Mouse (Mus musculus) right cerebral cortex, postnatal 10 days (tissue): ENCODE measurements around the gene Eif4g2.
A peak's percentile ranks its signal among the peaks of the same experiment; 100 is the strongest.

ENCODE experiments used
- DNase-seq, 2 experiments: peaks; one replicate each; pipeline ENCODE4 v3.0.0; 2021; ENCODE audit warnings: low spot score in 2 of 2

The Eif4g2 gene

DNA sequence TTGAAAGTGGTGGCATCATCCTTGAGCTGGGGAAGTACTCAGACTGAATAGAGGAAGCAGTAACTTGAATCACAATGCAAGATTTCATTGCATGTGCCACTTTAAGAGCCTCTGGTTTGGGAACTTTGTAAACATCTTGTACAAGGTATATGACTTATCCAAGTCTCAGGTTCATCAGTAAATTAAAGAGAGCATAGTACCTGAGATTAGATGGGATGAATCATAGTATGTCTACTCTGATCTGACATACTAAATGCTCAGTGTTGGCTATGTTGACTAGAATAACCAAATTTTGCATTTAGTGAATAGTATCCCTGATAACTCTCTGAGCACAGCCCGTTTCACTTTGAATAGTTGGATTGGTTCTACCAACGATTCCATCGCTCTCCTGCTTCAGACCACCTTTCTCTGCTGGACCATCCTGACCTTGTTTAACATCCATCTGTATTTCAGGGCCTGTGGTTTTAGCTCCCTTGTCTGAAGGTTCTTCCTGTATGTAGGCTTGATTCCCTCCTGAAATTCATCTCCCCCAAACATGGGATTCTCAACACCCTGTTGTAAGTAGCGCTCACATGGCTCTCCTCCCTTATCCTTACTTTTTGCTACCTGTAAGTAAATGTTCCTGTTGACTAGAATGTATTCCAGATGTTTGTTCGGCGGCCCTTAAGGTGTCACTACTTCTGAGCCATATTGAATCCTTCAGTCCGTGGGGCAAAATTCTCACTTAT, 13.2 kb downstream of the Eif4g2 start:
- DNase-seq: no peak

DNA sequence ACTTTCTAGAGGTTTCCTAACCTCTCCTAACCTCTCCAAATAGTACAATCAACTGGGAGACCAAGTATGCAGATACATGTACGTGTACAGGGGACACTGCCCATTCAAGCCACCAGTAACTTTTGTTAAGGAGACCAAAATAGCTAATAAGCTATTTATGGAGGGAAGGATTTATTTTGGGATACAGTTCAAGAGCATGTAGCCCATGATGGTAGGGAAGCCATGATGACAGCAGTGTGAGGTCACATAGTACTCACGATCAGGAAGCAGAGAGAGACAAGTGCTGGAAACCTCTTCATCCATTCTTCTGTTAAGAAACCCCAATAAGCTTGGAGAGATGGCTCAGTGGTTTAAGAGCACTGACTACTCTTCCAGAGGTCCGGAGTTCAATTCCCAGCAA, 14.6 kb downstream of the Eif4g2 start:
- no peak for DNase-seq

DNA sequence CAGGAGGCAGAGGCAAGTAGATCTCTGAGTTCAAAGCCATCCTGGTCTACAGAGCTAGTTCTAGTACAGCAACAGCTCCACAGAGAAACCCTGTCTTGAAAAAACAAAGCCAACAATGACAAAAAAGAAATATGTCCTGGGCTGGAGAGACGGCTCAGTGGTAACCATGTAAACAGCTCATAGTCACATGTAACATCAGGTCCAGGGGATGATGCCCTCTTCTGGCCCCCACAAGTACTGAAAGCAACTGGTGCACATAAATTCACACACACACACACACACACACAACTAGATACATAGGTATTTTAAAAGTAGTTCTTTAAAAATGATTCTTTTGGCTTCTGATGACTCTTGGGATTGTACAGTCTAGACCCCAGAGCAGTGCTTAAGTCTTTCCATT, 19.9 kb downstream of the Eif4g2 start:
- no peak for DNase-seq

- DNase-seq: no peak
Observed at GRCm38 (mm10) chr7:111059527-111059926, 23.3 kb downstream of the Eif4g2 start.

GRCm38 (mm10) chr7:111055984-111056657, 26.7 kb downstream of the Eif4g2 start:
- DNase-seq: no peak

GRCm38 (mm10) chr7:111055221-111055620, 27.6 kb downstream of the Eif4g2 start:
- DNase-seq: no peak

- DNase-seq: peak; percentile 67 to 77
Observed at GRCm38 (mm10) chr7:111049652-111050421, 33.0 kb downstream of the Eif4g2 start.

- no peak for DNase-seq
Observed at GRCm38 (mm10) chr7:111048920-111049319, 33.9 kb downstream of the Eif4g2 start.

GRCm38 (mm10) chr7:111029046-111029553, 53.7 kb downstream of the Eif4g2 start:
- no peak for DNase-seq

DNA sequence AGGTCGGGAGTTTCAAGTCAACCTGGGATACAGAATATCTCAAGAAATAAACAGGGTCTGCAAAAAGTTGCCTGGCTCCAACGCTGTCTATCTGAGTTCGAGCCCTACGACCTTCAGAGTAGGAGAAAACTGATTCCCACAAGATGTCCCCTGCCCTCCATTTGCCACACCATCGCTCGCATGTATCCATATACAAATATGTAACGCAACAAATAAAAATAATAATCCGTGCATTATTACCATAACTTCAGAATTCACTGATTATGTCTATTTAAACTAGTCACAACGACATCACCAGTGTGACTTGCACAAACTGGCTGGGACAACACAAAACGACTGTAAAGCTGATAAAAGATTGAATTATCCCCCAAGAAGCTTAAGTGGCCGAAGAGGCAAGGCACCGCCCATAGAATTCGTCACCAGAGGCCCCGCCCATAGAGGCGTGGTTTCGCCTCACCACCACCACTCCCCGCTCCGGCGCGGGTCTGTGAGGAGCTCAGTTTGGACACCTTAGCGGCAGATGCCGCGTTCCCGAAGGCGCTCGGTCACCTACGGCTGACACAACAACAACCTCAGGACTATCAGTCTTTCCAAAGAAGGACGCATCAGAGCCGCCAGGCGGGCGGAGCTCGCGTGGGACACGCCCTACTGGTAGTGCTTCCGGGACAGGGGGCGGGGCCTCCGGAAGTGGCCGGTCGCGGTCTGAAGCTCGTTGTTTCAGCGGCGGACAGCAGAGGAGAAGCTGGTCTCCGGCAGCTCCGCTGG, 54.4 kb downstream of the Eif4g2 start, which contains the start of gene Ctr9:
TSS of gene Ctr9 (plus strand) at position 671 of the 765 bp plus-strand sequence.
- peak; percentile 94 to 95 for DNase-seq

- DNase-seq: no peak
Observed at GRCm38 (mm10) chr7:111024912-111025311, 57.9 kb downstream of the Eif4g2 start.

DNA sequence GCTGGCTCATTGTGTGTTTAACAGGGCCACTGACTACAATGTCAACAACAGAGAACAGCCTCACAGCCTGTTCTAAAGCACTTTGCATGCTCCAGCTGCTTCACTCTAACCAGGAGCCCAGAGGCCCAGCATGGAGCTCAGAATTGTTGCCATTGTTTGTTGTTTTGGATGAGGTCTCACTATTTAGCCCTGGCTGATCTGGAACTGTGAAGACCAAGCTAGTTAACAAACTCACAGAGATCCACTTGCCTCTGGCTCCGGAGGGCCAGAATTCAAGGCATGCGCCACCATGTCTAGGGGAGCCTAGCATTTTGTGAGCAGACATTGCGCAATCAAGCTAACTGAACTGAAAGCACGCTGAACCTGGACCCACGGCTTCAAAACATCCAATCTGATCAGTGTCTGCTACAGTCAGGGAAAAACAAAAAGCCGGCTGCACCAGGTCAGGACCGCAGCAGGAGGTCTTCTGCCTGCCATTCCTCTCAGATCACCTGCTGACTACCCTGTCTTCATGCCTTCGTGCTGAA, 58.7 kb downstream of the Eif4g2 start:
- no peak for DNase-seq

DNA sequence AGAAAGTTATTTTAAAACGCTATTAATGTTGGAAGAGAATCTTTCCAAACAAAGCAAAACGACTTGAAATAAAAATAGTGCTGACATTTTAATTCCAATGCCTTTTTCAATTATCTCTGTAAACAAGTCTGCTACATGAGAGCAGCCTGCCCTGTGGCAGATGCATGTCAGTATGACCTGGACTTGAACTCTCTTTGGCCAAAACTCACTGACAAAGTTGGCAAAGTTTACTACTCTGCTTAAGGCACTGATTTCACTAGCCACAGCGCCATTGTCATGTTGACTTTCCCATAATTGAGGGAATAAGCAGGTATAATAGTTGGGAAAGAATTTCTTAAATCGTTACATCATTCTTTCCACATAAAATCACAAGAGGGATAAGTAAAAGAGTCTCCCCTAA, 62.0 kb downstream of the Eif4g2 start:
- no peak for DNase-seq
